Mouse (Mus musculus): Measurements from ENCODE around the gene Rab3d.

DNA sequence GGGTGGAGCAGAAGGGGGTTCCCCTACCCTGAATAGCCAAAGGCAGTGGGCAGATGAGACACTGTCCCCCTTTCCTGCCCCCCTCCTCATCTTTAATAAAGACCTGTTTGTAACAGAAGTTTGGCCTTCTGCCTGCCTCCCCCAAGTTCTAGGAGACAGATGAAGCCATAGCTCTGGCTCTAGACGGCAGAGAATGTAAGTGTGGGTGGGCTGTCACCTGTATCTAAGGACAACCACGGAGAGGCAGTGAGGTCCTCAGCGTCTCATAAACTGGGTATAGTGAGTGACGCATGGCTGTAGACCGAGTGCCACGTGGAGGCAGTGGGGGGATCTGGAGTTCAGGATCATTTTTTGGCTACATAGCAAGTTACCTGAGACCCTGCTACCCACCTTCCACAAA is 30.8 kb upstream of the Rab3d start:
- TF ChIP-seq CTCF (IDR thresholded peaks at IDR 0.05; ENCODE audit: low read depth, low read length): no peak
- TF ChIP-seq EP300 (IDR thresholded peaks at IDR 0.05; ENCODE audit: insufficient read depth, low read depth, low read length): no peak
